Mouse (Mus musculus): Measurements from ENCODE around the gene Cd164l2. TPM values are rescaled to one million over a fixed set of nuclear protein-coding genes. Genes with fewer than 3 reads are reported as not detected.

Cd164l2 gene
- total RNA-seq, 1 experiment from 2014 or later: 1.5 TPM

GRCm38 (mm10) chr4:133257798-133258408, 46.0 kb downstream of the Cd164l2 start:
- DNase-seq: no peak

GRCm38 (mm10) chr4:133261641-133262374, 49.9 kb downstream of the Cd164l2 start:
- DNase-seq: no peak

GRCm38 (mm10) chr4:133262375-133262765, 50.4 kb downstream of the Cd164l2 start:
- no peak for DNase-seq

- no peak for DNase-seq
Observed at GRCm38 (mm10) chr4:133262882-133263281, 51.0 kb downstream of the Cd164l2 start, which contains the start of gene Sytl1. TSS of gene Sytl1 (minus strand) at chr4:133263113.

GRCm38 (mm10) chr4:133263756-133264155, 51.8 kb downstream of the Cd164l2 start:
- DNase-seq: no peak

GRCm38 (mm10) chr4:133264559-133264958, 52.6 kb downstream of the Cd164l2 start:
- DNase-seq: no peak

- DNase-seq: peak; percentile 45
Observed at GRCm38 (mm10) chr4:133265297-133265696, 53.4 kb downstream of the Cd164l2 start.

- DNase-seq: no peak
Observed at GRCm38 (mm10) chr4:133265759-133266158, 53.8 kb downstream of the Cd164l2 start.

GRCm38 (mm10) chr4:133266248-133266880, 54.4 kb downstream of the Cd164l2 start:
- DNase-seq: no peak

- DNase-seq: no peak
Observed at GRCm38 (mm10) chr4:133268931-133269330, 57.0 kb downstream of the Cd164l2 start.

GRCm38 (mm10) chr4:133269596-133269995, 57.7 kb downstream of the Cd164l2 start:
- peak; percentile 64 for DNase-seq

GRCm38 (mm10) chr4:133270929-133271328, 59.0 kb downstream of the Cd164l2 start:
- no peak for DNase-seq

Small RNA genes within 50 kb of the gene (microRNA-seq; reads per million reads assigned to microRNA genes)
- gene Mir7017: 1.0 to 1.1 reads per million in 2 experiments

Other genes with a start within 250 kb of the Cd164l2 start
- 0.33 TPM in 1 of 2 replicates, not detected in the other for gene Fgr, start 238.0 kb upstream of the Cd164l2 start, total RNA-seq (2021)
- 91.4 and 96.4 TPM in 2 replicates for gene Ahdc1, start 200.9 kb upstream of the Cd164l2 start, total RNA-seq (2021)
- gene Wasf2, start 81.6 kb upstream of the Cd164l2 start, total RNA-seq (2021): 107 and 137 TPM in 2 replicates
- gene Gpr3, start 405 bp downstream of the Cd164l2 start, total RNA-seq (2021): not detected in 2 replicates
- 15.7 and 20.1 TPM in 2 replicates for gene Map3k6, start 28.7 kb downstream of the Cd164l2 start, total RNA-seq (2021)
- 1.9 and 2.0 TPM in 2 replicates for gene Sytl1, start 51.0 kb downstream of the Cd164l2 start, total RNA-seq (2021)
- gene Tmem222, start 65.7 kb downstream of the Cd164l2 start, total RNA-seq (2021): 60.2 and 73.3 TPM in 2 replicates
- gene Wdtc1, start 141.3 kb downstream of the Cd164l2 start, total RNA-seq (2021): 46.7 and 60.7 TPM in 2 replicates
- 70.4 and 70.7 TPM in 2 replicates for gene Slc9a1, start 157.6 kb downstream of the Cd164l2 start, total RNA-seq (2021)

Data from adrenal gland, postnatal 25 days (tissue).